Mouse (Mus musculus) granulocyte monocyte progenitor cell, adult 5-6 weeks (primary cell): ENCODE data around the gene Cops9. TPM values are rescaled to one million over a fixed set of nuclear protein-coding genes. Genes with fewer than 3 reads are reported as not detected.

Experiments
- ATAC-seq: replicated peaks from 2 replicates; pipeline ENCODE4 v1.8.0; 2016; ENCODE audit warnings: mild to moderate bottlenecking, moderate TSS enrichment, inconsistent platforms; ENCODE audit not compliant: poor library complexity, severe bottlenecking
- total RNA-seq, 2 experiments: library from RNA; stranded (forward) in 1 of 2; stranded (reverse) in 1 of 2; fragments of 200-712, 200-1000 nt in 1 of 2; fragments of >200 nt in 1 of 2; fragmentation: Nextera tagmentation in 1 of 2; gene quantifications; 2 replicates each; pipeline ENCODE4 v1.2.3; 2014 to 2017

The Cops9 gene
- total RNA-seq, 2 experiments from 2014 or later = 141 to 215 TPM

GRCm38 (mm10) chr1:92613175-92613574 is 28.6 kb downstream of the Cops9 start:
- no peak for ATAC-seq

- peak; percentile 48; the same call in 1 of the 2 replicates for ATAC-seq
Observed at GRCm38 (mm10) chr1:92611008-92611407, 30.8 kb downstream of the Cops9 start.

DNA sequence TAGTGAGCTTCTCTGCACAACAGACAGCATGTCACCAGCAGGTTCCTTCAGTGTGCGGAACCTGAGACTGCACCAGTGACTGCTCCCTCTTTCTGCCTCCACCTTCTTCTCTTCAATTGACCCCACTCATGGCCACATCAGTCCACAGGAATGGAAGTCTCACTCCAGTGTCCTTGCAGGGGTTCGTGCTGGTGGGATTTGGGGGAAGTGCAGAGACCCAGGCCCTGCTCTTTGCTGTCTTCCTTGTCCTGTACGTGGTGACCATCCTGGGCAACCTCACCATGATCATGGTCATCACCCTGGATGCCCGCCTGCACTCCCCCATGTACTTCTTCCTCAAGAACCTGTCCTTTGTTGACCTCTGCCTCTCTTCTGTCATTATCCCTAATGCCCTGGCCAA is 34.1 kb downstream of the Cops9 start:
- ATAC-seq = no peak

- ATAC-seq = no peak
Observed at GRCm38 (mm10) chr1:92605482-92605881, 36.3 kb downstream of the Cops9 start, which contains the start of gene Olfr1410. Olfr1410 (plus strand) TSS chr1:92605782.

GRCm38 (mm10) chr1:92596019-92596418 is 45.8 kb downstream of the Cops9 start:
- no peak for ATAC-seq

DNA sequence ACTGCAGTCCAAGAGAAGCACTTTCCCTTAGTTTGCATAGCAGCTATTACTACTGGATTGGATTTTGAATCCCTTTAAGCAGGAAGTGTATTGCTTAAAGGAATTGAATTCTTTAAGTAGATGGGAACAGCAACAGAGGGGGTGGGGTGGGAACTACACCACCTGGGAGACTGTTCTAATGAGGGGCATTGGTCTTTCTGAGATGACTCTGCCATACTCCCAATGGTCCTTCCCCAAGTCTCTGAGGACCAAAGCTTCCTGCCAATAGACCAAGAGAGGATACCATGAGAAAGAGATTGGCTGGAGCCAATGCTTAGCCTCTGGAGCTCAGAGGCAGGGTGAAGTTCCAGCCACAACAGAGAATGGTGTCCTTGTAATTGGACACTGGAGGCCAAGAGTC is 47.7 kb downstream of the Cops9 start, which contains the start of gene Olfr1411:
Gene Olfr1411 (plus strand): TSS at position 301 of the 400 bp plus-strand sequence.
- ATAC-seq = no peak

Other genes starting within 250 kb of the Cops9 start
- gene Ndufa10, start 168.1 kb downstream of the Cops9 start, total RNA-seq (2014; fragmentation: Nextera tagmentation) = 134 and 155 TPM in 2 replicates
- gene Ndufa10, start 168.1 kb downstream of the Cops9 start, total RNA-seq (2017) = 103 and 107 TPM in 2 replicates
- not detected in 2 replicates for gene Olfr1416, start 156.9 kb downstream of the Cops9 start, total RNA-seq (2014; fragmentation: Nextera tagmentation)
- not detected in 2 replicates for gene Olfr1416, start 156.9 kb downstream of the Cops9 start, total RNA-seq (2017)
- gene Olfr1415, start 145.9 kb downstream of the Cops9 start, total RNA-seq (2014; fragmentation: Nextera tagmentation) = not detected in 2 replicates
- gene Olfr1415, start 145.9 kb downstream of the Cops9 start, total RNA-seq (2017) = not detected in 2 replicates
- not detected in 2 replicates for gene Olfr1414, start 123.3 kb downstream of the Cops9 start, total RNA-seq (2014; fragmentation: Nextera tagmentation)
- gene Olfr1414, start 123.3 kb downstream of the Cops9 start, total RNA-seq (2017) = not detected in 2 replicates
- not detected in 2 replicates for gene Olfr1413, start 70.7 kb downstream of the Cops9 start, total RNA-seq (2014; fragmentation: Nextera tagmentation)
- not detected in 2 replicates for gene Olfr1413, start 70.7 kb downstream of the Cops9 start, total RNA-seq (2017)
- gene Olfr1412, start 56.2 kb downstream of the Cops9 start, total RNA-seq (2014; fragmentation: Nextera tagmentation) = not detected in 2 replicates
- gene Olfr1412, start 56.2 kb downstream of the Cops9 start, total RNA-seq (2017) = not detected in 2 replicates
- gene Olfr1411, start 47.6 kb downstream of the Cops9 start, total RNA-seq (2014; fragmentation: Nextera tagmentation) = not detected in 2 replicates
- gene Olfr1411, start 47.6 kb downstream of the Cops9 start, total RNA-seq (2017) = not detected in 2 replicates
- not detected in 2 replicates for gene Olfr1410, start 36.2 kb downstream of the Cops9 start, total RNA-seq (2014; fragmentation: Nextera tagmentation)
- not detected in 2 replicates for gene Olfr1410, start 36.2 kb downstream of the Cops9 start, total RNA-seq (2017)
- not detected in 2 replicates for gene Olfr12, start 24.2 kb downstream of the Cops9 start, total RNA-seq (2014; fragmentation: Nextera tagmentation)
- not detected in 2 replicates for gene Olfr12, start 24.2 kb downstream of the Cops9 start, total RNA-seq (2017)
- gene Otos, start 6.9 kb upstream of the Cops9 start, total RNA-seq (2014; fragmentation: Nextera tagmentation) = 5.3 and 7.2 TPM in 2 replicates
- gene Otos, start 6.9 kb upstream of the Cops9 start, total RNA-seq (2017) = 2.5 TPM in 1 of 2 replicates, not detected in the other
- gene Gpc1, start 189.7 kb upstream of the Cops9 start, total RNA-seq (2014; fragmentation: Nextera tagmentation) = 63.6 and 65.2 TPM in 2 replicates
- gene Gpc1, start 189.7 kb upstream of the Cops9 start, total RNA-seq (2017) = 70.6 and 74.6 TPM in 2 replicates